ENCODE assay signal across 8 mouse cellular contexts in the genomic region with DNA sequence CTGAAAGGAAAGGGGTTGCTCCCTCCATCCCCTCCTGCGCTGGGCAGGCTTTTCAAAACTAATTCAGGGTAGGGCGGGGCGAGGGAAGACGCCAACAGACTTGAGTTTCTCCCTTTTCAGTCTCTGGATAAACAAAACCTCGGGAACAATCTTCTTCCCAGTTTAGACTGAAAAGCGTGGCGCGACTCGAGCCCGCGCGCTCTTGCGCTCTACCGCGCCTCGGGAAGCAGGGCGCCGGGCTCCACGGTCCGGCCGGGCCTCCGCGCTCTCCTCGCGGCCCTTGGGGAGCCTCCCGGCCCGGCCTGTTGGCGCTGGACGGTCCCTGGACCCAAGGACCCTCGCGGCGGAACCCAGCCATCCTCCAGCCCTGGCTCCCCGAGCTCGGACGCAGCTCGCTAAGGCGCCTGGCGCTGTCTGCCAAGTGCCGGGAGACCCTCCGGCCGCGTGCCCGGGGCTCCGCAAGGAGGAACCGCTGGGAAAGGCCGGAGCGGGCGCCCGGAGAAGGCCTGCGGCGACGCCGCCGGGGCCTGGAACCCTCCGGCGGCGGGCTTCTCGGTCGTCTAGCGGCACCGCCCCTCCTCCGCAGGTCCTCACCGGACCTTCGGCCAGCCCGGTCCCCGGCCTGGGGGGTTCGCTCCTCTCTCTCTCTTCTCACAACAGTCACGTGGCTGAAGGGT. TPM values are rescaled to one million over a fixed set of nuclear protein-coding genes. Genes with fewer than 3 reads are reported as not detected.
A peak's percentile ranks its signal among the peaks of the same experiment; 100 is the strongest.
DNase-seq lines count a peak whose midpoint lies in the region; ATAC-seq and TF ChIP-seq lines count a peak whose summit lies in the region.

No protein-coding gene starts in this region.

- peaks cover 2% of the 10 kb centered on the region; the same call in 1 of the 2 replicates for H3K4me1 ChIP-seq in embryonic facial prominence, embryonic 11.5 days (ENCODE audit: control insufficient read depth, insufficient read depth, low read length)
- peaks cover 9% of the 10 kb centered on the region; the same call in 1 of the 2 replicates for H3K4me1 ChIP-seq in intestine, embryonic 14.5 days (replicated peaks; ENCODE audit: control insufficient read depth, insufficient read depth, low read length)
- H3K4me1 ChIP-seq in liver, postnatal 0 days (ENCODE audit: insufficient read depth) = no peaks in the 10 kb centered on the region
- no peaks in the 10 kb centered on the region for H3K4me1 ChIP-seq in stomach, postnatal 0 days (replicated peaks; ENCODE audit: control insufficient read depth, insufficient read depth)

- under 1% methylated on average over 66 of the region's 68 CpGs for WGBS in embryonic facial prominence, embryonic 11.5 days
- under 1% methylated on average over 66 of the region's 68 CpGs for WGBS in intestine, embryonic 14.5 days
- under 1% methylated on average over 61 of the region's 68 CpGs for WGBS in liver, postnatal 0 days (ENCODE audit: insufficient replicate concordance)
- under 1% methylated on average over 66 of the region's 68 CpGs for WGBS in stomach, postnatal 0 days

- peak overlapping the region; percentile 52; the same call in 1 of the 2 replicates for H3K27ac ChIP-seq in embryonic facial prominence, embryonic 11.5 days (replicated peaks; ENCODE audit: low read depth, low read length)
- no peak overlapping the region for H3K27ac ChIP-seq in intestine, embryonic 14.5 days (ENCODE audit: low read depth)
- no peak overlapping the region for H3K27ac ChIP-seq in liver, postnatal 0 days (ENCODE audit: low read depth)
- no peak overlapping the region for H3K27ac ChIP-seq in stomach, postnatal 0 days (replicated peaks)

- DNase-seq in layer of hippocampus, adult 11-12 months (ENCODE audit: low spot score) = peak; percentile 67
- no peak for DNase-seq in layer of hippocampus, adult 9-10 months (ENCODE audit: low spot score)
- DNase-seq in embryonic facial prominence, embryonic 11.5 days (ENCODE audit: low spot score) = peak; percentile 68
- peak; percentile 68 for DNase-seq in intestine, embryonic 14.5 days (ENCODE audit: low spot score)
- no peak for DNase-seq in liver, postnatal 0 days
- no peak for DNase-seq in stomach, postnatal 0 days (ENCODE audit: low spot score)
- no peak for DNase-seq in adipocyte (ENCODE audit: low spot score)
- no peak for DNase-seq in adrenal gland, postnatal 14 days

- peak overlapping the region; percentile 60 for H3K9ac ChIP-seq in embryonic facial prominence, embryonic 11.5 days (replicated peaks; ENCODE audit: low read length)
- no peak overlapping the region; the same call in 1 of the 2 replicates for H3K9ac ChIP-seq in intestine, embryonic 14.5 days (ENCODE audit: low read length)
- no peak overlapping the region for H3K9ac ChIP-seq in liver, postnatal 0 days (replicated peaks)
- H3K9ac ChIP-seq in stomach, postnatal 0 days (ENCODE audit: low read length) = peak overlapping the region; percentile 31; the same call in 1 of the 2 replicates

- H3K27me3 ChIP-seq in embryonic facial prominence, embryonic 11.5 days (ENCODE audit: control insufficient read depth, insufficient read depth, low read length) = peaks cover 31% of the 10 kb centered on the region
- peaks cover 82% of the 10 kb centered on the region for H3K27me3 ChIP-seq in intestine, embryonic 14.5 days (replicated peaks; ENCODE audit: control insufficient read depth, insufficient read depth, low read length)
- peaks cover 42% of the 10 kb centered on the region for H3K27me3 ChIP-seq in liver, postnatal 0 days (ENCODE audit: insufficient read depth, low read length)
- peaks cover 12% of the 10 kb centered on the region for H3K27me3 ChIP-seq in stomach, postnatal 0 days (ENCODE audit: control insufficient read depth, insufficient read depth, low read length)

- TF ChIP-seq CTCF in liver, postnatal 0 days (IDR thresholded peaks at IDR 0.05; ENCODE audit: low read depth) = no peak
- no peak for TF ChIP-seq CTCF in stomach, postnatal 0 days (IDR thresholded peaks at IDR 0.05; ENCODE audit: low read depth)

- H3K4me3 ChIP-seq in embryonic facial prominence, embryonic 11.5 days (ENCODE audit: low read depth, low read length) = peak overlapping the region; percentile 43
- peak overlapping the region; percentile 23 for H3K4me3 ChIP-seq in intestine, embryonic 14.5 days (ENCODE audit: low read depth, low read length)
- no peak overlapping the region for H3K4me3 ChIP-seq in liver, postnatal 0 days (ENCODE audit: low read depth, low read length)
- peak overlapping the region; percentile 41 for H3K4me3 ChIP-seq in stomach, postnatal 0 days (ENCODE audit: low read depth, low read length)

- no peak for TF ChIP-seq EP300 in liver, postnatal 0 days (IDR thresholded peaks at IDR 0.05; ENCODE audit: low read depth)
- TF ChIP-seq EP300 in stomach, postnatal 0 days (optimal IDR thresholded peaks at IDR 0.05) = no peak

- ATAC-seq in embryonic facial prominence, embryonic 11.5 days (replicated peaks; ENCODE audit: insufficient number of reproducible peaks, low FRiP score, low TSS enrichment, low read depth) = peak; percentile 79
- 0 out of 2 replicates have a peak, but pooled peaks have one; percentile 50 for ATAC-seq in intestine, embryonic 14.5 days (replicated peaks; ENCODE audit: low FRiP score, low TSS enrichment, low read depth)
- ATAC-seq in liver, postnatal 0 days = no peak
- peak; percentile 45; the same call in 1 of the 2 replicates for ATAC-seq in stomach, postnatal 0 days (ENCODE audit: low FRiP score, low TSS enrichment)

- H3K4me2 ChIP-seq in embryonic facial prominence, embryonic 11.5 days (ENCODE audit: low read depth, low read length) = peak overlapping the region; percentile 88
- peak overlapping the region; percentile 57 for H3K4me2 ChIP-seq in intestine, embryonic 14.5 days (ENCODE audit: low read length)
- H3K4me2 ChIP-seq in liver, postnatal 0 days (ENCODE audit: low read depth, low read length) = peak overlapping the region; percentile 1; the same call in 1 of the 2 replicates
- peak overlapping the region; percentile 66 for H3K4me2 ChIP-seq in stomach, postnatal 0 days (replicated peaks; ENCODE audit: low read depth)

- no peaks in the 10 kb centered on the region for H3K36me3 ChIP-seq in embryonic facial prominence, embryonic 11.5 days (replicated peaks; ENCODE audit: control insufficient read depth, insufficient read depth, low read depth, low read length)
- H3K36me3 ChIP-seq in intestine, embryonic 14.5 days (ENCODE audit: control insufficient read depth, insufficient read depth, low read length) = no peaks in the 10 kb centered on the region
- no peaks in the 10 kb centered on the region for H3K36me3 ChIP-seq in liver, postnatal 0 days (replicated peaks; ENCODE audit: insufficient read depth, low read length)
- H3K36me3 ChIP-seq in stomach, postnatal 0 days (ENCODE audit: control insufficient read depth, insufficient read depth, low read length) = no peaks in the 10 kb centered on the region

- H3K9me3 ChIP-seq in embryonic facial prominence, embryonic 11.5 days (replicated peaks; ENCODE audit: control insufficient read depth, low read length) = no peaks in the 10 kb centered on the region
- no peaks in the 10 kb centered on the region for H3K9me3 ChIP-seq in intestine, embryonic 14.5 days (ENCODE audit: control insufficient read depth, low read length)
- H3K9me3 ChIP-seq in liver, postnatal 0 days (ENCODE audit: low read length) = no peaks in the 10 kb centered on the region
- H3K9me3 ChIP-seq in stomach, postnatal 0 days (ENCODE audit: control insufficient read depth, low read length) = no peaks in the 10 kb centered on the region

RNA-seq across cellular contexts. Expression of a gene that starts 16.3 kb away (rescaled TPM):
- 0.10 TPM in 1 of 2 replicates, not detected in the other for polyA plus RNA-seq in embryonic facial prominence, embryonic 11.5 days (2014; fragmentation: Nextera tagmentation; extraction: Ambion mirVana)
- not detected in 2 replicates for polyA plus RNA-seq in intestine, embryonic 14.5 days (2014; fragmentation: Nextera tagmentation; extraction: Ambion mirVana)
- not detected in 2 replicates for polyA plus RNA-seq in liver, postnatal 0 days (2015; fragmentation: Nextera tagmentation; extraction: Ambion mirVana)
- not detected in 2 replicates for polyA plus RNA-seq in stomach, postnatal 0 days (2015; fragmentation: Nextera tagmentation; extraction: Ambion mirVana)
- total RNA-seq in adrenal gland, postnatal 14 days (2021) = not detected in 2 replicates

RNA-seq across cellular contexts. Expression of a gene that starts 18.8 kb away (rescaled TPM):
- 3.7 and 5.0 TPM in 2 replicates for polyA plus RNA-seq in embryonic facial prominence, embryonic 11.5 days (2014; fragmentation: Nextera tagmentation; extraction: Ambion mirVana)
- polyA plus RNA-seq in intestine, embryonic 14.5 days (2014; fragmentation: Nextera tagmentation; extraction: Ambion mirVana) = not detected in 2 replicates
- not detected in 2 replicates for polyA plus RNA-seq in liver, postnatal 0 days (2015; fragmentation: Nextera tagmentation; extraction: Ambion mirVana)
- polyA plus RNA-seq in stomach, postnatal 0 days (2015; fragmentation: Nextera tagmentation; extraction: Ambion mirVana) = 0.12 TPM in 1 of 2 replicates, not detected in the other
- not detected in 2 replicates for total RNA-seq in adrenal gland, postnatal 14 days (2021)

Comparison
In these comparisons a context has a peak if more than half of its experiments do, and no peak if none do; other contexts are left out.
1. DNase-seq: peak in layer of hippocampus, adult 11-12 months (single experiment), embryonic facial prominence, embryonic 11.5 days (single experiment) and intestine, embryonic 14.5 days (single experiment); none in layer of hippocampus, adult 9-10 months (single experiment), liver, postnatal 0 days (single experiment), stomach, postnatal 0 days (single experiment), adipocyte (single experiment) and adrenal gland, postnatal 14 days (single experiment).
2. H3K4me2 ChIP-seq: peak in every context shown above with its lines; median percentile 88 in embryonic facial prominence, embryonic 11.5 days; 66 in stomach, postnatal 0 days; 57 in intestine, embryonic 14.5 days; 1 in liver, postnatal 0 days.
3. H3K9ac ChIP-seq: peak in embryonic facial prominence, embryonic 11.5 days (single experiment) and stomach, postnatal 0 days (single experiment); none in intestine, embryonic 14.5 days (single experiment) and liver, postnatal 0 days (single experiment).